Mouse (Mus musculus) lung, postnatal 0 days (tissue): ENCODE measurements around the gene Sstr4. TPM values are rescaled to one million over a fixed set of nuclear protein-coding genes. Genes with fewer than 3 reads are reported as not detected.
A peak's percentile ranks its signal among the peaks of the same experiment; 100 is the strongest.

Experiments used
- ATAC-seq: fragments of 200-750 bp; cut with Nextera tagmentation; 2 replicates; pipeline ENCODE4 v1.8.0; 2017; ENCODE audit warnings: moderate library complexity
- DNase-seq: peaks from one replicate; pipeline ENCODE4 v3.0.0-alpha.2; 2016; ENCODE audit warnings: low spot score
- H3K27ac ChIP-seq: fragments of 300-500 bp; sonication (generic); 2 replicates; pipeline ENCODE4 v1.5.1; 2014; ENCODE audit warnings: antibody characterized with exemption, mild to moderate bottlenecking, low read length, mixed read lengths
- H3K27me3 ChIP-seq: fragments of 300-500 bp; sonication (generic); replicated peaks from 2 replicates; pipeline ENCODE4 v1.6.1; 2014; ENCODE audit warnings: low read length, mixed read lengths; ENCODE audit not compliant: insufficient read depth
- H3K36me3 ChIP-seq: fragments of 300-500 bp; sonication (generic); 2 replicates; pipeline ENCODE4 v1.6.1; 2014; ENCODE audit warnings: low read length, mixed read lengths; ENCODE audit not compliant: insufficient read depth
- H3K4me1 ChIP-seq: fragments of 300-500 bp; sonication (generic); 2 replicates; pipeline ENCODE4 v1.6.1; 2014; ENCODE audit warnings: antibody characterized with exemption, low read depth, low read length, mixed read lengths; ENCODE audit not compliant: insufficient read depth
- H3K4me2 ChIP-seq: fragments of 300-500 bp; sonication (generic); replicated peaks from 2 replicates; pipeline ENCODE4 v1.6.1; 2014; ENCODE audit warnings: low read depth, mild to moderate bottlenecking, low read length, moderate library complexity, mixed read lengths
- H3K4me3 ChIP-seq: fragments of 300-500 bp; sonication (generic); 2 replicates; pipeline ENCODE4 v1.5.1; 2014; ENCODE audit warnings: low read depth, low read length
- H3K9ac ChIP-seq: fragments of 300-500 bp; sonication (generic); replicated peaks from 2 replicates; pipeline ENCODE4 v1.6.1; 2014; ENCODE audit warnings: low read depth, mild to moderate bottlenecking
- H3K9me3 ChIP-seq: fragments of 300-500 bp; sonication (generic); 2 replicates; pipeline ENCODE4 v1.6.1; 2016; ENCODE audit warnings: low read length, mixed read lengths
- CTCF ChIP-seq: IDR thresholded peaks from 2 replicates; pipeline ENCODE4 v1.5.1; 2016; ENCODE audit warnings: antibody characterized with exemption, mild to moderate bottlenecking
- EP300 ChIP-seq: IDR thresholded peaks from 2 replicates; pipeline ENCODE4 v1.6.1; 2016; ENCODE audit warnings: antibody characterized with exemption, mild to moderate bottlenecking, control low read depth
- WGBS: fragments of 180-500 bp; shearing (Covaris S2); extraction: QIAGEN DNeasy Blood & Tissue Kit; methylation state at CpG from one replicate; pipeline ENCODE4 v1.1.7; 2014; 5-methylcytosine and 5-hydroxymethylcytosine counted together
- polyA plus RNA-seq: library from polyadenylated mRNA; unstranded; fragments of >200 nt; fragmentation: Nextera tagmentation; extraction: Ambion mirVana; gene quantifications from 2 replicates; pipeline ENCODE4 v1.2.1, GENCODE M21; 2015

Gene Sstr4
- polyA plus RNA-seq, 1 experiment from 2014 or later: 0.56 TPM

DNA sequence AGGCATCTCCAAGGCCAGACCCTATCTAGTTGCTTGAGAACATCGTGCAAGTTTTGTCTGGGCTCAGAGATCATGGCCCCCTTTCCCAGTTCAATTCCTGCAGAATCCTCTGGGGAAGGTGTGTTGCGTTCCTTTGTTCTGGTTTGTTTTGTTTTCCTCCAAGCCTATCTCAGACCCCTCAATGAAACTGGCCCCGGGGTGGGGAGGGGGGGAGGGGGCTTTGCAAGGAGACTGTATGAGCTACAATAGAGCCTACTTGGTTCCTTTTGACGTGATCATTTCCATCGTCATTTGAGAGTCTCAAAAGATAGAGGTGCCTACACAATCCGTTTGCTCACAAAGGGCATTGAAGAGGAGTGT is 13.6 kb downstream of the Sstr4 start:
- no peaks in the 10 kb centered on the region for H3K27me3 ChIP-seq
- TF ChIP-seq EP300 (no peak), CTCF (no peak)
- 0 out of 2 replicates have a peak overlapping the region, but pooled peaks have one; percentile 84 for H3K9ac ChIP-seq
- H3K36me3 ChIP-seq: no peaks in the 10 kb centered on the region
- H3K4me2 ChIP-seq: peak overlapping the region; percentile 82
- 21% methylated on average over 6 of the region's 6 CpGs for WGBS
- no peak for ATAC-seq
- peak overlapping the region; percentile 66; the same call in 1 of the 2 replicates for H3K4me3 ChIP-seq
- H3K4me1 ChIP-seq: peaks cover 6% of the 10 kb centered on the region
- H3K9me3 ChIP-seq: no peaks in the 10 kb centered on the region
- DNase-seq: no peak
- peak overlapping the region; percentile 86 for H3K27ac ChIP-seq

DNA sequence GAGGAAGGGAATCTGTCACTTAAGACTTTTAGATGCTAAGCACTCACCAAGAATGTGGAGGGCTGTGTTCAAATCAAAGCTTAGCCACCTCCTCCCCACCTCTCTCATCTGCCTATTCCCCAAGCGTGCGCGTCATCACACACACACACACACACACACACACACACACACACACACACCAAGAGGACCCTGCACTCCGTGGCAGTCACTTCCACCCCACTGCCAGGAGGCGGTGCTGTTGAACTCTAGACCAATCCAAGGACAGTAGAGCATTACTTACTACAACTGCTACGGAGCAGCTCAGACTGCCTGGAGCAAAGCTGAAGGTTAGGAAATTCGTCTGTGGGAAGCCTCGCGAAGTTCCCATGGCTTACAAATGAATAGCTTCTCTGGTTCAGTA is 14.0 kb downstream of the Sstr4 start:
- DNase-seq (peak; percentile 95), ATAC-seq (peak; percentile 72)
- H3K4me1 ChIP-seq: peaks cover 6% of the 10 kb centered on the region
- peak overlapping the region; percentile 86; the same call in 1 of the 2 replicates for H3K27ac ChIP-seq
- no peak for TF ChIP-seq EP300
- TF ChIP-seq CTCF: peak; percentile 99
- peak overlapping the region; percentile 82; the same call in 1 of the 2 replicates for H3K4me2 ChIP-seq
- no peak overlapping the region for H3K9ac ChIP-seq
- no peaks in the 10 kb centered on the region for H3K9me3 ChIP-seq
- no peak overlapping the region for H3K4me3 ChIP-seq
- 13% methylated on average over 9 of the region's 9 CpGs for WGBS
- no peaks in the 10 kb centered on the region for H3K27me3 ChIP-seq
- no peaks in the 10 kb centered on the region for H3K36me3 ChIP-seq

DNA sequence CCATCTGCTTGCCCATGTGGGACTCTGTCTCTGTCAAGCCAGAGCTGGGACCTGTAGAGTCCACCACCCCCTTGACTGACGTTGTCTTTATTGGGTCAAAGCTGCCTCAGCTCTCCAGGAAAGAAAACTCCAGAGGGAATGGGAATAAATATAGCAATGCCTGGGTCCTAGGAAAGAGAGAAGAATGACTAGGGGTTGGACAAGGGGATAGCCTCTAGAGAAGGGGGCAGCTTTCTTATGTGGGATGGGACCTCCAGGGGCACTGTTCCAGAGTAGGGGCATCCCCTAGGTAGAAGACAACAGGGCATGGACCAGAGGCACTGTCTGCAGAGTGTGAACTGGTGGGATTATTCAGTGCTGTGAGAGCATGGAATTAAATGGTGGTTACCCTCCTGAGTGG is 14.7 kb downstream of the Sstr4 start:
- no peak overlapping the region for H3K4me3 ChIP-seq
- no peaks in the 10 kb centered on the region for H3K9me3 ChIP-seq
- no peaks in the 10 kb centered on the region for H3K36me3 ChIP-seq
- H3K9ac ChIP-seq: no peak overlapping the region
- H3K27me3 ChIP-seq: no peaks in the 10 kb centered on the region
- ATAC-seq (no peak), DNase-seq (no peak)
- 73% methylated on average over 1 of the region's 1 CpGs for WGBS
- peaks cover 6% of the 10 kb centered on the region for H3K4me1 ChIP-seq
- no peak overlapping the region for H3K4me2 ChIP-seq
- no peak for TF ChIP-seq EP300
- no peak for TF ChIP-seq CTCF
- no peak overlapping the region for H3K27ac ChIP-seq

DNA sequence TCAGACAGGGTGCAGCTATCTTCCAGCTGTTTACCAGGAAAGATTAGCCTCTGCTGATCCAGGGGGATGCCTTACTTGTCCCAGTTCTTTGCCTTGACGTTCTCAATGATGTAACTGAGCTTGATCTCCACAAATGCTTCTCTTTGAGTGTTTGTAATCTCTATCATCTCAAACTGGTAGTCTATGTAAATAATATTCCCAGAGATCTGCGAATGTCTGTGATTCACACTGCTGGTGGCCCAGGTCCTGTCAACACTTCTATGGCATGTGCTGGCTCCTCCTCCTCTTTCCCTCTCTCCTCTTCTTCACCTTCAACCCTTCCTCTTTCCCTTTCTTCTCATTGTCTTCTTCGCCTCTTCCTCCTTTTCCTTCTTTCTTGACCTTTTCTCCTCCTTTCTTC is 24.0 kb downstream of the Sstr4 start:
- peak; percentile 61 for ATAC-seq

DNA sequence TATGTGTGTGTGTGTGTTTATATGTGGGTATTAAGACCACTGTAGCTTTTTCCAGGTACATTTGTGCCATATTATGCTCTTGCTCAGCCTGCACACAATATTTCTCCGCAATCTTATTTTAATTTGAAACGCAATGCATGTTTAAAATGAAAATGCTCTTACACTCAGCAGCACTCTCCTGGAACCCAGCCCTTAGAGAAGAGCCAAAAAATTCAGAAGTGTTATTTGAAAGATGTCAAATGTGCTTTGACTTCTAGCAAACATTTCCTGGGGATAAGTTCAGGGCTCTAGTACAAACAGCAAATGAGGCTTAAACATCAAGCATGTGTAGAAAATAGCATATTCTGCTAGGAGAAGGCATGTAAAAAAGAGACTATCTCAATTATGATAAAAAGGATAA is 24.6 kb downstream of the Sstr4 start:
- H3K27me3 ChIP-seq: no peaks in the 10 kb centered on the region
- H3K4me1 ChIP-seq: 0 out of 2 replicates have a peak, but pooled peaks cover 3% of the 10 kb centered on the region
- peak overlapping the region; percentile 4; the same call in 1 of the 2 replicates for H3K27ac ChIP-seq
- H3K4me2 ChIP-seq: no peak overlapping the region
- TF ChIP-seq CTCF: no peak
- peak; percentile 81 for TF ChIP-seq EP300
- DNase-seq: peak; percentile 80
- 48% methylated on average over 2 of the region's 2 CpGs for WGBS
- H3K4me3 ChIP-seq: no peak overlapping the region
- peak; percentile 65 for ATAC-seq
- no peaks in the 10 kb centered on the region for H3K9me3 ChIP-seq
- H3K9ac ChIP-seq: no peak overlapping the region
- no peaks in the 10 kb centered on the region for H3K36me3 ChIP-seq

More for the DNA sequence above, 24.0 kb downstream of the Sstr4 start:
- peak overlapping the region; percentile 4; the same call in 1 of the 2 replicates for H3K27ac ChIP-seq
- H3K9ac ChIP-seq: no peak overlapping the region
- peak; percentile 54 for DNase-seq
- H3K4me2 ChIP-seq: no peak overlapping the region
- H3K27me3 ChIP-seq: no peaks in the 10 kb centered on the region
- no peak for TF ChIP-seq EP300
- TF ChIP-seq CTCF: no peak
- WGBS: 34% methylated on average over 3 of the region's 3 CpGs
- H3K9me3 ChIP-seq: no peaks in the 10 kb centered on the region
- no peak overlapping the region for H3K4me3 ChIP-seq
- 0 out of 2 replicates have a peak, but pooled peaks cover 3% of the 10 kb centered on the region for H3K4me1 ChIP-seq
- no peaks in the 10 kb centered on the region for H3K36me3 ChIP-seq

DNA sequence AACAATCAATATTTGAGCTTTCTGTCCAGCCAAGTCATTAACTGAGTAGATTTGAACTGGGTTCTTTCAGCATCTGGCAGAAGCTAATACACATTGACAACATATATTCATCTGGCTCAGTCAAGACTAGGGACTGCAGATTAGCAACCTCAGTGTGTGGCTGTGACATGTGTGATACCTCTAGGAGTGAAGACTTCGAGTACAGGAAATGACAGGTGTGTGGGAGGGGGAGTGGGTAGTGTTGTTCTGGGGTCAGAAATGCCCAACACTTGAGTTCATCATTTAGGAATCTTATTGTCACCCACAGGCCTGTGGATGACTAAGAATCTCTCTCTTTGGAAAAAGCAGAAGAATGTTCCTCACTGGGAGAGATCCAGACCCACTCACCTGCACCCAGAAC is 26.0 kb downstream of the Sstr4 start:
- H3K4me2 ChIP-seq: no peak overlapping the region

DNA sequence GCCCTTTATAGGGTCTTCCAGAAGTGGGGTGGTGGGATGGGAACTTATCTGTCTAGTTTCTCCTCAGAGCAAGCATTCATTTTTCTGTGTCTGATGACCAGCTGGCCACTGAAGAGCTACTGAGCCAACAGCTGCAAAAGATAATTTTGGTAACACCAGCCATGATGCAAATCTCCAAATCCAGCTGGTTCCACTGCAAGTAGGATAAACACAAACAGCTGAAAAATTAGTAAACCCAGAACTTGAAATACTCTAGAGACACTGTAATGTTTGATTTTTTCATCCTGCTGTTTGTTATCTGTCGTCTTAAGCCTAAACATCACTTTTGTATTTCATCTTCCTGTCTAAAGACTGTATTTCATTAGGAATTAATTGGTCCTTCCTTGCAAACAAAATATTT is 26.6 kb downstream of the Sstr4 start:
- H3K9me3 ChIP-seq: no peaks in the 10 kb centered on the region
- H3K4me2 ChIP-seq: no peak overlapping the region
- DNase-seq (peak; percentile 79), ATAC-seq (peak; percentile 53)
- no peak for TF ChIP-seq CTCF
- TF ChIP-seq EP300: peak; percentile 75
- H3K4me1 ChIP-seq: 0 out of 2 replicates have a peak, but pooled peaks cover 3% of the 10 kb centered on the region
- H3K9ac ChIP-seq: no peak overlapping the region
- no peaks in the 10 kb centered on the region for H3K36me3 ChIP-seq
- no peak overlapping the region for H3K27ac ChIP-seq
- H3K4me3 ChIP-seq: no peak overlapping the region
- WGBS: 32% methylated on average over 1 of the region's 1 CpGs
- no peaks in the 10 kb centered on the region for H3K27me3 ChIP-seq

More for the DNA sequence above, 26.0 kb downstream of the Sstr4 start:
- no peak overlapping the region for H3K9ac ChIP-seq
- DNase-seq (no peak), ATAC-seq (no peak)
- 29% methylated on average over 1 of the region's 1 CpGs for WGBS
- H3K27me3 ChIP-seq: no peaks in the 10 kb centered on the region
- H3K9me3 ChIP-seq: no peaks in the 10 kb centered on the region
- H3K27ac ChIP-seq: no peak overlapping the region
- TF ChIP-seq CTCF (no peak), EP300 (no peak)
- no peaks in the 10 kb centered on the region for H3K36me3 ChIP-seq
- no peak overlapping the region for H3K4me3 ChIP-seq
- 0 out of 2 replicates have a peak, but pooled peaks cover 3% of the 10 kb centered on the region for H3K4me1 ChIP-seq
